Mouse (Mus musculus) right cerebral cortex, adult 2 months (tissue): ENCODE measurements around the gene Pld3.
A peak's percentile ranks its signal among the peaks of the same experiment; 100 is the strongest.

Experiments used
- DNase-seq, 2 experiments: peaks; one replicate each; pipeline ENCODE4 v3.0.0; 2021 to 2022; ENCODE audit warnings: low spot score in 2 of 2

The Pld3 gene

GRCm38 (mm10) chr7:27486770-27487697, 66.0 kb downstream of the Pld3 start, which contains the start of gene Sertad1:
Gene Sertad1, plus strand, starts transcription at chr7:27486910.
- DNase-seq = peak; percentile 99 to 100

- peak; percentile 7 to 15 for DNase-seq
These were observed 66.8 kb downstream of the Pld3 start for GRCm38 (mm10) chr7:27486102-27486769.

DNA sequence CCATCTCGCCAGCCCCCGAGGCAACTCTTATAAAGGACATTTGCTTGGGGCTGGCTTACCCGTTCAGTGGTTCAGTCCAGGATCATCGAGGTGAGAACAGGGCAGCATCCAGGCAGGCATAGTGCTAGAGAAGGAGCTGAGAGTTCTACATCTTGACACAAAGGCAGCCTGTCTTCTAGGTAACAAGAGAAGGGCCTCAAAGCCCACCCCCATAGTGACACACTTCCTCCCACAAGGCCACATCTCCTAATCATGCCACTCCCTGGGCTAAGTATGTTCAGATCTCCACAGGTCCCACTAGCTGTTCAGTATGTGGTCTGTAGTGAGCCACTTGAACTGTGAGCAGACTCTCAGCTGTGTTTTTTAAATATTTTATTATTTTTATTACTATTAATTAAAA, 69.2 kb downstream of the Pld3 start:
- no peak for DNase-seq
